Mouse (Mus musculus) inflammation-experienced regulatory T-cells, adult 6 months (primary cell): ENCODE measurements around the gene Lrrc63. TPM values are rescaled to one million over a fixed set of nuclear protein-coding genes. Genes with fewer than 3 reads are reported as not detected.

Experiments
- polyA plus RNA-seq, 3 experiments: library from polyadenylated mRNA; unstranded; fragments of 100-300 nt; shearing (Covaris generic); gene quantifications; one replicate each; pipeline ENCODE4 v1.2.1; 2017

The Lrrc63 gene
- polyA plus RNA-seq, 3 experiments from 2014 or later, result not detected

Other genes with a start within 250 kb of the Lrrc63 start
- 10 to 100 TPM; 26.2 to 28.4 (median 27.1) TPM for gene Lrch1, start 183.0 kb downstream of the Lrrc63 start, polyA plus RNA-seq
- gene Rubcnl, start 114.9 kb downstream of the Lrrc63 start, polyA plus RNA-seq, result 1 to 10 TPM in 1 of 3 experiments, under 1 TPM in 2; 0.46 to 1.5 (median 0.54) TPM
- gene Lcp1, start 220 bp upstream of the Lrrc63 start, polyA plus RNA-seq, result 1,000 to 10,000 TPM; 1,283 to 1,916 (median 1,300) TPM
- gene Cpb2, start 111.4 kb upstream of the Lrrc63 start, polyA plus RNA-seq, result not detected
- gene Zc3h13, start 153.5 kb upstream of the Lrrc63 start, polyA plus RNA-seq, result 10 to 100 TPM; 15.5 to 26.0 (median 17.1) TPM